Mouse (Mus musculus) heart, adult 18-20 months (tissue): ENCODE measurements at regions not wholly inside any gene's neighbourhood (a gene's known extent, or its start where the extent isn't known, plus 50 kb on each side); places are given as distances from the start of the nearest gene placed in this dataset.

Experiments
- DNase-seq, 2 experiments: peaks; one replicate each; pipeline ENCODE4 v3.0.0; 2021 to 2022; ENCODE audit warnings: mixed read lengths in 1 of 2

DNA sequence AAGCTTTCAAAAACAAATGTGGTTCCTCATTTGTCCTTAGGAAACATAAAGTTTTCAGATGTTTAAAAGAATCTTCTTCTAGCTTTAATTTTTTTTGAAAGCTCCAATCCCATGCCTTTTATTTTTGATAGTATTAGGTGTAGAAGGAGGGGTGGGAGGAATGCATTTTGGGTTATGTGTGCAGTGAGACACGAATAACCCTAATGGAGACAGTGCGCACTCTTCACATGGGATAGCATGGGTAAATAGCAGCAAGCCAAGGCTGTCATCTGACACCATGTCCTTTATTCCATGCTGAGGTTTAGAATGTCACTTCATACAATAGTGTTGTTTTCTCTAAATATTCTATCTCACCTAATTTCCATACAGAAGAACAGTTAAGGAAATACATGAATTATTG is 60.7 kb upstream of the Ifne start:
- no peak for DNase-seq

- no peak for DNase-seq
Measured at GRCm38 (mm10) chr4:88939397-88939796, 59.4 kb upstream of the Ifne start.

GRCm38 (mm10) chr4:88938712-88939032 is 58.7 kb upstream of the Ifne start:
- no peak for DNase-seq

DNA sequence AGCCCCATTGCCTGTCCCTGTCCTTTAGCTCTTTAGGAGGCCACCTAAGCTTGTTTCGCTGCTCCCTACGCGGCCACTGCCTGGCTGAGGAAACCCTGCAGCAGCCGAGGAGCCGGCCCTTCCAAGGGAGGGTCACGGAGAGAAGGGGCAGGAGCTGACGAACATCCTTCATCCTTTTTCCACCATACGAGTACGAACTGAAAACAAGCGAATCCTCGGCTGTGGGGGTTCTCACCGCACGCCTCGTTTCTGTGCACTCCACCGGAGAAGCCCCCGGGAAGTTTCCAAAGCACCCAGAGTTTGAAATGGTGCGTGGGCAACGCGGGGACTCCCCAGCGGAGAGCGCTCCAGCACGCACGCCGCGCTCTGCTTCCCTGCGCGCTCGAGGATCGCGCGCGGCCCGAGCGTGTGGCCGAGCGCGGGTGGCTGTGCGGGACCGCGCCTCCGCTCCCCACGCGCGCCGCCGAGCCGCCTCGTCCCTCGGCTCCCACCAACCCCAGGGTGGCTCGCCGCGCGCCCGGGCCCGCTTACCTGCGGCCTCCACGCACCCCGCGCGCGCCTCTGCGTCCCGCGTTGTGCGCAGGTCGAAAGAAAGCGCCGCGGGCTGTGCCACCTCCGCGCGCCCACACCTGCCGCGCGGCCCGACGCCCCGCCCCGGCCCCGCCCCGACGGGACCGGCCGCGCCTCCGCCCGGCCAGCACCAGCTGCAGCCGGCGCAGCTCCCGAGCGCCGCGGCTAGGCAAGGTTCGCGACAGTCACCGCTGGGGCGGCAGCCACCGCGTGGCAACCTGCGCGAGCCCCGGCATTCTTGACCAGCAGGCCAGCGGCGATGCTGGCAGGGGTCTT is 58.1 kb upstream of the Ifne start:
- peak in 1 of 2 experiments; percentile 30 for DNase-seq

DNA sequence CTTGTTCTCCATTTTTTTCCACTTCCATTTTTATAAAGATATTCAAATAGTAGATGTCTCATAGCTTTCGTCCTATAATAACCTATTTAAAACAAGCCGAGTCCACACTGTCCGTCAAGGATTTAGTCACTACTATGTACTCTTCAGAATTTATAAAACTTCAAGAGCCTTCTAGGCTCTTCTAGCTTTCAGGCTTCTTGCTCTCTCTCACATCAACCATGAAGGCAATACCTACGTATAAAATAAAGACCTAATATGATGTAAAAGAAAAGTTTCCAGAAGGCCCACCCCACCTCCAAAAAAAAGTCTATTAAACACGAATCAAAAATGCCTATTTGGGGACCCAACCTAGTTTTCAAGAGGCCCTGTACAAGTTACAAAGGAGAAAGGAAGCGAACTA is 57.0 kb upstream of the Ifne start:
- DNase-seq = no peak

- no peak for DNase-seq
Measured at GRCm38 (mm10) chr4:88935901-88936300, 55.9 kb upstream of the Ifne start.

GRCm38 (mm10) chr4:88935316-88935715 is 55.3 kb upstream of the Ifne start:
- DNase-seq = no peak

- no peak for DNase-seq
Measured at GRCm38 (mm10) chr4:88934266-88935025, 54.4 kb upstream of the Ifne start.

DNA sequence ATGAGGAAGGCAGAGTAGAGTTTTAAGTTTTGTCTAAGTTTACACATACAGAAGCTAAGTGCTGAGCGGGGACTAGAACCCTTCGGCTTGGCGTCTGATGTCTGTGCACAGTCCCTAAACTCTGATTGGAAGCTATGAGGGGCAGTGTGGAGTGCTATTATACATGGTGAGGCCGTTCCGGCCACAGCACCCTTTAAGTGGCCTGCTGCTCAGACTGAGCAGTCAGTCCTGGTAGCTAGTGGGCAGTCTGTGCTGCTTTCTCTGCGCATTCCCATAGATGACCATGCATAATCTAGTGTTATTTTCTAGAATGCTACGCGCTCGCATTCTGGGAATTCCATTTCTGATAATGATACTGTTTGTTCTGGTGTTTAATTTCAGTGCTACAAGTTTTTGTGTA is 51.2 kb upstream of the Ifne start:
- DNase-seq = no peak
